Mouse (Mus musculus): ENCODE measurements around the gene Fbxl7.
"Not testable (repeated sequence)": the region's sequence is repeated elsewhere in the genome, so short reads cannot be mapped to it uniquely, and the experiment has no call there.

The Fbxl7 gene

DNA sequence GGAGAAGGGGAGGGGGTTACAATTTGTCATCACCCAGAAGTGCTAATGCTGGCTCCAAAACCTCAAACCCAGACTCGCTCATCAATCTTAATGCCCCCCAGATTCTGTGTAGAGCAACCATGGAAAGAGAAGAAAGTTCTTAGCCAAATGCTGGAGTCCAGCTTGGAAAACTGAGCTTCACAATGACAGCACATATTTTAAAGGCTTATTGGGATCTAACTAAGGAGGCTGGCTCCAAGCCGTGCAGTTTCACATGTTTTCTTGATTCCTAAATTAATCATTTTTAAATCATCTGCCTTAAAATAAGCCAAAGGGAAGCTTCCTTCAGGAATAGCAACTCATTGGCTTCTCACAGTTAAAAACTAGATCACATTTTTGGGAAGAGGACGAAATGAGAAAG, 82.5 kb downstream of the Fbxl7 start:
- DNase-seq (ENCODE audit: low read depth, low spot score): no peak

DNA sequence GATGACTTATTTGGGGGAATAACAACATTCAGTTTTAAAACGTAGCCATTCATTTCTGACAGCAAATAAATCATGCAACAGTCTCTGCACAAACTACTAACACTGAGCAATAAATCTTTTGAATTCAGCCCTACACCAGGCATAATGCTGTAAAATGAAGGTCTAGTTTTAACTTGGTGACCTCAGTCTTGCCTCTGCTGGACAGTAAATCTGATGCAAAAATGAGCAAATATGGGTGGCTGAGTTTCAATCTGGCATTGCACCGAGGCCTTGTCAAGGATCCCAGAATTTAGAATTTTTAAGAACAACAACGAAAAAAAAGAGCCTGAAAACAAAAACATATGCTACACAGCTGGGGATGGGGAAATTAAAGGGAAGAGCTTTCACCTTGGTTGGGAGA, 85.8 kb downstream of the Fbxl7 start:
- DNase-seq (ENCODE audit: low read depth, low spot score): no peak

DNA sequence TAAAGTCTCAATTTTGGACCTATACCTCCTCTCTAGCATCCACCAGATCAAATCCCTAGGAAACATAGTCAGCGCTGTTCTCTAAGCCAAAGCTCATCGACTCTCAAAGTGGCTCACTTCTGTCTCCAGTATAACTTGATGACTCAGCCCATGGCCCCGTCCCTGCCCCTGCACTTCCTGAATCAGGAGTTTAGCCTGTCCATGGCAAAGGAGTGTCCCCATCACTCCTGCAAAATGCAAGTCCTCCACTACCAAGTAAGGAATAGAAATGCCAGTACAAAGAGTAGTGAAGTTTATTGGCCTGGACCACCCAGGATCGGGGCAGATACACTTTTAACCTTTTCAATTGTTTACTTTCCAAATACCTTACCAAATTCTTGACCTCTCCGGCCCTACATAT, 91.3 kb downstream of the Fbxl7 start:
- DNase-seq (ENCODE audit: low read depth, low spot score): no peak

DNA sequence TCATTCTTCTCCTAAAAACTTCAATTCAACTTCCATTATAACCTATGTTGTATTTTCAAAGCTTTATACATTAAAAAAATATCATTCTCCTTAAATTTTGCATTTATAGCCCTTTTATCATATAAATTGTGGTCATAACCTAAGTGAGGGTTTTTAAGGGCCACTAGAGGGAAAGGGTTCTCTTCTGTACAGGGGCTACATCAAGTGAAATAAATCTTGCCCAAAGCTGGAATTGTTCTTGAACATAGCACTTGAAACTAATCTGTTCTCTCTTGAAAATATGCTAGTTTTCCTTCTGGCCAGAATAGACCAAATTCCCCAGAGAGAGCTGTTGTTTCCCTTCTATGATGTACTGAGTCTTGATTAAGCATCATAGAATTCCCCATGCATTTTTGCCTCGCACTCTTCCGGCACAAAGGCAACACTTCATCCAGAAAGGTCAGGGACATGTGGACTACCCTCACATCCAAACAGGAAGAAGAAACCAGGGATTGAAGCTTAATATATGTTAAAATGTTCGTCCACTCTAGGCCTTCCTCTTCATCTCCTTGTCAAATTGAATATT, 95.8 kb downstream of the Fbxl7 start:
- DNase-seq (ENCODE audit: low read depth, low spot score): no peak

DNA sequence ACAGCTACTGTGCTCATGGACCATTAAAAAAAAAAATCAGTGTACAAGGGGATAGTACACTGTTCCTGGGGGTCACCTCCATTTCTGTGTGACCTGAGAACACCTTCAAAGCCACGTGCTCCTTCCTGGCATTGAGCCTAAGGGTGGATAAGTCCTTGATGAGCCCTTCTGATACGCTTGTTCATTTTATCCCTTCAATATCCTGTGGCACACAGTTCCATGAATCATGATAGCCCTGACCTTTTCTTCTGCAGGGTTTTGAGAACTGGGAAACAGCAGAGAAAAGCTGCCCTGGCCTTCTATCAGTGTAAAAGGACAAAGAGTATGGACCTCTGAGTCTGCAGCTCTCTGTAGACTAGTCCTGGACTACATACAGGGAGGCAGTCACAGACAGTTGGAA, 99.4 kb downstream of the Fbxl7 start:
- no peak for DNase-seq (ENCODE audit: low read depth, low spot score)

DNA sequence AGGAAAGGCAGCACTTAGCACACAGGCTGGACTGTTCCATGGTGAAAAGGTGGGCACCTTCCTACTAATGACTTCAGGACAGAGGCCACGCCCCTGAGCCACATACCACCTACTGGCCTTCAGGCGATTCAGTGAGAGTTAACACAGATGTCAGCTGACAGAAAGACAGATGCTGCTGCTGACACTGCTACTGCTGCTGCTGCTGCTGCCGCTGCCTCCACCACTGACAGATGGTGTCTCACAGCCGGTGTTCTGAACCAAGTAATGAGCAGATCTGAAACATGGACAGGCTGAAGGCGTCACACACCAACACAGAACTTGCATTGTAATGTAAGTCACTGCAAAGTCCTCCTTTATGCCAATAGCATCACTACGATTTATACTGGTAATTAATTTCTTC, 99.9 kb downstream of the Fbxl7 start:
- DNase-seq (ENCODE audit: low read depth, low spot score): no peak

DNA sequence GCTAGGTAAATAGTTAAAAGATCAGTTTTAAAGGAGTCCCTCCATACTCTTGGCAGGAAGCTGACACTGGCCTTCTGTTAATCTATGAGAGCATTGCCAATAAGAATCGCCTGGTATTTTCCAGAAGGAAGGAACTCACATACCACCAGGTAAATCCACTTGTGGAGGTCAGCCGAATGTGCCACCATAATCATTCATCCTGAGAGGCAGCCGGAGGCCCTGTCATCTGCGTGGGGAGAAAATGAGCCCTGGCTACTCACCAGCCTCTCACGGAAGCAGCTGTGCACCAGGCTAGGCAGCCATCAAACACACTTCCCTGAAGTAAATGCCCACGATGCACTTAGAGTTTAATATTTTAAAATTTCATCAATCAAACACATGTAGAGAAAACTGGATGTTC, 108.2 kb downstream of the Fbxl7 start:
- DNase-seq (ENCODE audit: low read depth, low spot score): no peak

DNA sequence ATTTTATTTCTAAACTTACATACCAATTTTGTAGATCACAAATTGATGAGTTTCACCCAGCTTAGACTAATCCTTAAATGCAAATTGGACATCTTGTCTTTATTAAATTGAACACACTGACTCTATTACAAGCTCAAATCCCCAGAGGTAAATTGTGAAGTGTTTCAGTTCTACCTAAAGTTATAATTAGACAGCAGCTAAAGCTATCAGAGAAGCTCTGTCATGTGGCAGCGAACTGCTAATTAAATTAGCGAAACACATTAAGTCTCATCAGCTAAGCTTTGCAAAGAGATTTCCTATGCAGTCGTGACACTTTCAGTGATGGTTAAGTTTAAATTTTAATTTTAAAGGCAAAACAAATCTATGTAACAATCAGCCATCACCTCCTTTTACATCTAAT, 114.8 kb downstream of the Fbxl7 start:
- no peak for DNase-seq (ENCODE audit: low read depth, low spot score)

DNA sequence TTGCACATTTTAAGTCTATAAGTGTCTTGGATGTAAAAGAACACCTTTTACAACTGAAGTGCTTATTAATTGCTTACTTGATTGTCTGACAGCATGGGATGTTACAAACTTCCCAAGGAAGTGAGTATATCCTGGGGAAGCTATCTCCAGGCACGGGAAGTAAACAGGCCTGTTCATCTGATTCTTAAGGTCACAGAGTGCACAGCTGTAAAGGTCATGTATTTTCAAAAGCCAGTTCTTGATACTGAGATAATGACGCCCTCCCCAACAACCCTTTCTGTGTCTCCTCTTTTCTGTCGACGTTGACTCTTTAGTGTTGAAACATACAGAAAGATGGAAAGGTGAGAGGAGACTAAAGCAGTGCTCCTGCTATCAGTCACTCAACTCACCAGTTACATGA, 116.3 kb downstream of the Fbxl7 start:
- no peak for DNase-seq (ENCODE audit: low read depth, low spot score)

DNA sequence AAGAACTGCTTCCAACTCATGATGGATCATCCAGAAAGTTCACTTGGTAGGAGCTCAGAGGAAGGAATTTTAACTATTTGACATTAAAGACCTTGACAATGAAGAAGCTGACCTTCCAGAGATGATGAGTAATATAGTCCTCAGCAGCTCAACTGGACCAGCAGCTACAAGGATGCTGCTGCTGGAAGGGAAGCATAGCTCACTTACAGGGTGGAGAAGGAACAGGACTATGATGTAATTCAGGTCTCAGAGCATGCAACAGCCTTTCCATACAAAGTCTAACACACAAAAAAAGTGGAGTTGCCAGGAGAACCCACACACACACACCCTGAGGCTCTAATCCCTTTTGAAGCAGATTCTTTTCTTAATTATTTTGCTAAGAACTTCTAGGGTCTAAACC, 119.7 kb downstream of the Fbxl7 start:
- no peak for DNase-seq (ENCODE audit: low read depth, low spot score)

DNA sequence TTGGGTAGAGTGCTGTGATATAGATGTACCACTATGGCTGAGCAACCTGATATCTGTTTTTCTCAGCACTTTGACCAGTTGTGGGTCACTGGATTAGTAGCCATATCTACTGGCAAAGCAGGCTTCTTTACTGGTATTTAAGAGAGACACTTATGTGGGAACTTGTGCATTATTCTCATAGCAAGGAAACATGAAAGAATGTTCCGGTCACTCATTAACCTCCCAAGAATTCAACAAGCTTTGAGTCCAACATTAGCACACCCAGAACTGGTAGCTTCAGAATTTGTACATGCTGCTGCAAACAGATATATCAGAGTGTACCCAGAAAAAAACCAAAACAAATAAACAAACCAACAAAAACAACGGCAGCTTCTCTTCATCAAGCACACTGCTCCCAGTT, 120.5 kb downstream of the Fbxl7 start:
- DNase-seq (ENCODE audit: low read depth, low spot score): no peak

DNA sequence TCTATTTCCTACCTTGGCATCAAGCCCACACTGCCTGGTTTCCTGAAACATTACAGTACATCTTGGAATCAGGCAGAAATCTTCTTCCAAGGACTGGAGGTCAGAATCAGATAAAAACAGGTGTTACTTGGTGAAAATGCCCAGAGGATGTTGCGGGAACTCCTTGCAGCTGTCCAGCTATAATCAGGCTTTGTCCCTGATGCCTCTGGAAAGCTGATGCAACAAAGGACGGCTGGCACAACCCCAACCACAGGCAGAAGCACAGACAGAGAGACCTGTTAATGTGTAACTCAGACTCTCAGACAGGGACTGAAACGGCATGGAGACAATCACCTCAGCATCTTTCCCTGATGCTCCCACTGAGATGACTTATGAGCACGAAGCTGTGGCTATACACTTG, 133.7 kb downstream of the Fbxl7 start:
- no peak for DNase-seq (ENCODE audit: low read depth, low spot score)

DNA sequence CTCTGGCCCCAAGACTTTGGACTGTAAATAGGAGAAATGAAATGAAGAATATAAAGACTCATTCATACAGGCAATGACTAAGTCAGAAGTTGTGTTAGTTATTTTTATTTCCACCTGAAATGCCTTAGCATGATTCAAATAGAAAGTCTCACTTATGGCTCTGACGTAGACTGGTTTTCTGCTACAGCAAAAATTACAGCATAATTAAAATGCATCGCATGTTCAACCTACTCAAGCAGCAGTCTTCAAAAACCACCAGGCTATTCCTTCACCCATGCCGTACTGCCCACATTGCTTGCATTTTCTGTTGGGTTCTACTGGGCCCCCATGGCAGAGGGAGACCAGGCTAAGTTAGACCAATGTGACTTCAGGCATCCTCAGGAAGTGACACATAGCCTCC, 146.9 kb downstream of the Fbxl7 start:
- no peak for DNase-seq (ENCODE audit: low read depth, low spot score)

DNA sequence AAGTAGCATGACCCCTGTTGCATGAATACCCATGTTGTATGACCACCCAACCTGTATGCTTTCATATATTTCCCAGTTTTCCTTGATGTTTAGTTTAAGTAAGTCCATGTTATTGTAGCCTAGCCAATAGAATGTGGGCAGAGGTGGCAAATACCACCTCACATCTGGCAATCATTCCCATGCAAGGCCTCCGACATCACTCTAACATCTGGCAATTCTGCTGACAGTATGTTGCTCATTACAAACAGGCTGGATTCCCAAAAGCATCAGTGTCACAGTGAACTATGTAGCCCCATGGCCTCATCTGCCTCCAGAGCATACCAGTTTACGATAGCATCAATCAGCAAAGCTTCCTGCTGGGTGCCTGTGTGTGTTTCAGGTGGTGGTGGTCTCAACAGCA, 163.0 kb downstream of the Fbxl7 start:
- no peak for DNase-seq (ENCODE audit: low read depth, low spot score)

DNA sequence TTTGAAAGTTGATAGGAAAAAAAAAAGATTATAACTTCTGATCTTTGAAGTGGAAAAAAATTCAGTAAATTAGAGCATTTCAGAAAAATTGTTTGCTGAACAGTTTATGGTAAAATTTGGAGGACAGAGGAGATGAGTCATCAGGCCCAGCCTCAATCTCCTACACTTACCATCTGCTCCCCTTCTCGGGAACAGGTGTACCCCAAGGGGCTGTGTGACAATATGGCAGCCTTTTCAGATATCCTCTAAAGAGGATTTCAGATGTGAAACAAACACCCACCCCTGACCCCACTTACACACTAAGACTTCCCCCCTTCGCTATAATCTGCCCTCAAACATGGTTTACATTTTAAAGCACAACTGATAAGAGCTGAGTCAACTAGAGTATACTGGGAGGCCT, 164.6 kb downstream of the Fbxl7 start:
- DNase-seq (ENCODE audit: low read depth, low spot score): no peak

DNA sequence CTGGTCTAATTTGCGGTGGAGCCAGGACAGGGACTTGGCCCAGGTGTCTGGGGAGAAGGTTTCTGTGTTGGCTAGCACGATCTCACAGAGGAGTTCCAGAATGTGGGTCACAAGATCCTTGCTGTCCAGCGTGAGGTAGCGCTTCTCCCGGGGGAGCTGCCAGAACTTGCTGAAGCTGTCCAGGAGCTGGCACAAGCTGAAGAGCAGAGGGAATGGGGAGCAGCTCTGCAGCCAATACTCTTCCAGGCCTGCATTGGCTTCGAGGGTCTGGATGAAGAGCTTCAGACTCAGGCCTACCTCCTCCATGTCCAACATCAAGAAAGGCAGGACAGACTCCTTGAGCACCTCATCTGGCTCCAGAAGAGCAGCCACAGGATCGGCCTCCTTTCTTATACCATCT, 166.0 kb downstream of the Fbxl7 start:
- not testable (repeated sequence) for DNase-seq (ENCODE audit: low read depth, low spot score)

DNA sequence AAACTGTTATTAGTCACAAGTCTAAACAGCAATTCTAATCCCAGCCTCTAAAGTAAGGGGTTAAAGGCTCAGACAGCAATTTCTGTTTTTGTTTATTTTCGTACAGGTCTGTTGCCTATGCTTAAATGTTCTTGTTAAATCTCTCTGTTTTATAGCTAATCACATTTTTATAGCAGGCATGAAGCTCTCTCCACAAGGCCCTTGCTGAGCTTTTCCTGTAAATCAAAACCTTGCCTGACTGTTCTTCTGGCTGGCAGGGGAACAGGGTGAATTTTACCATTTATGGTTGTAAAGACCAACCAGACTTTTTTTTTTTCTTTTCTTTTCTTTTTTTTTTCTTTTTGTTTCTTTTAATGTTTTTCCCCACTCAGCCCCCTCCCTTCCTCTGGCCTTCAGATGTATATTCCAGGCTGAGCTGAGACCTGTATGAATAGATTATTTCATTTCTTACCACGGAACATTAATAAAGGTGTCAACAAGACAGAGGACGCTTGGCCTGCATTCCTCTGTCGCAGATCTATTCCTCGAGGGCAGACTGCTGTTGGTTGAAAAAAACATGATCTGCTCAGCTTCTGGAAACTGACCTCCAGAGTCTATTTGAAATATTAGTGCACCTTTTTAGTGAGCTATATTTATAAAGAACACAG, 176.9 kb downstream of the Fbxl7 start:
- no peak for DNase-seq (ENCODE audit: low read depth, low spot score)

DNA sequence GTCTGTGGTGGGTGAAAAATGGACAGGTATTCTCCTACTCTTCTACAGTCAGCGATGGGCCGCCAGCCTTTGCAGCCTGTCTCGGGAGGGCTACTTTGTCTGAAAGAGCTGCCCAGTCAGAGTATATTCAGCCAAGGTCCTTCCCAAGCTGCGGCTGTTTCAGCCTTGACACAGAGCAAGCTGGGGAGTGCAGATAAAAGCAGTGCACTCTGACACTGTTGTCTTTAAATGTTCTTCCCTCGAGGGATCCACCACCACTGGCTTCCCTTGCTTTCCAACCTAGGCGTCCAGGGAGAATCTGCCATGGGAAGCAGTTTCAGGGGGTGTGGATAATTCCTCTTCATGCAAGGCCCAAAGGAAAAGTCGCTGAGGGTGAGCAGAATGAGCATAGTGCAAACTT, 177.4 kb downstream of the Fbxl7 start:
- no peak for DNase-seq (ENCODE audit: low read depth, low spot score)

DNA sequence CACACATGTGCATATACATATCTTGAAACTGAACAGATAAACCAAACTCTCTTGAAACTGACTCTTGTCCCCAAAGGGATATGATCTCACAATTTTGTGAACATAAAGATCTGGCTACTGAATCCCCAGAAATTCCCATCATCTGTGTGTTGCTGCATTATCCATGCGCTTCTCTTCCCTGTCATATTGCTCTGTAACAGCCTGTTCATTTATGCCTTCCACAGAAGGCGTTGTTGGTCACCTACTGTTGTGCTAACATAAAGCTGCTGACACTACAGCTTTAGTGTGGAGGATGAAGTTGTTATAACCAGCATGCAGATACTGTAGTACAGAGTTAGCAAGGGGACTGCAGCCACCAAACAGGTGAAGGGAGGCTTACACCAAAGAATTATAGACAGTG, 179.2 kb downstream of the Fbxl7 start:
- DNase-seq (ENCODE audit: low read depth, low spot score): no peak

DNA sequence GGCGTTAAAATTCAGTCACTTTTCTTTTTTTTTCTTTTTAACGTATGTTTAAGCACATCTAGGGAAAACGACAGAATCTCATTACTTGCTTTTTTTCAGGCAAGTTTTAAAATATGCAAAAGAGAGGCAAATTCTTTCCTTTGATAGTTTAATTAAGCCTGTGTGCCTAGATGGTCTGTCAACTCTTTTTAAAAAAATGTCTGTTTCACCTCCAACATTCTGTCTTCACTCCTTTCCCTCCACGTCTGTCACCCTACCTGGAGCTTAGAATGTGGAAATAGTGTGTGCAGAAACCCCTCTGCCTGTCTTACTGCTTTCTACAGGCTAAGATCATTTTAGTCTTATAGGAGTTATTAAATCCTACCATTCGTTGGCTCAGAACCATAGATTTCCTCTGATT, 179.7 kb downstream of the Fbxl7 start:
- no peak for DNase-seq (ENCODE audit: low read depth, low spot score)

DNA sequence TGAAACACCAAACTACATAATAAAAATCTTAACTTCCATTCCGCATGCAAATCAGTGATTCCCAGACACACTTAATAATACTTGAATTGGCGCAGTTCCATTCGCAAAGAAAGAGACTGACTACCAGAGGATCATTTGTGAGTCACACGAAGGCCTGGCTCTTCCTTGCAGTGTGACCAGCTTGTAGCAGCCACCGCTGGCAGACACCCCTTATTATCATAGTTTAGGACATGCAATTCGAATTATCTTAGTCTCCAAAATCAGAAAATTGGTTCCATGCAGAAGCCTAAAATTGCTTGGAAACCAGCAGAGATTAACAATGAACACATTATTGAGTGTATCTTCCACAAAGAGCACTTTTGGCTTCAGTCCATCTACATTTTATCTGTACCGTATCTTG, 183.1 kb downstream of the Fbxl7 start:
- DNase-seq (ENCODE audit: low read depth, low spot score): no peak

DNA sequence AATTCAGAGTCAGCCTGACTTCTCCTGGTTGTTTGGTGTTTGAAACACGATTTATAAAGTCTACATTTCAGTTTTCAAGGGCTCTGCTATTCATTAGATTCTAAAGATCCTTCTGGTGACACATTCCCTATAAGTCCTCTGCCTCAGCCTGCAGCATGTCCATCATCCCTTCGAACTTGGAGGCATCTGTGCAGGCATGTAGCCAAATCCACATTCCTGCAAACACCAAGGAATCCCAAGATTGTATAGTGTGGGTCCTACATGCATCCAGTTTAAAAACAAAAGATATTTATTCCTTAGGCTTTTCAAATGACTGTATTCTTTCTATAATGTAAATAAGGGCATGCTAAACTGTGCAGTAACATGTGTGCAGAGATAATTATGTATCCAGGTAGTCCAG, 190.4 kb downstream of the Fbxl7 start:
- DNase-seq (ENCODE audit: low read depth, low spot score): no peak

DNA sequence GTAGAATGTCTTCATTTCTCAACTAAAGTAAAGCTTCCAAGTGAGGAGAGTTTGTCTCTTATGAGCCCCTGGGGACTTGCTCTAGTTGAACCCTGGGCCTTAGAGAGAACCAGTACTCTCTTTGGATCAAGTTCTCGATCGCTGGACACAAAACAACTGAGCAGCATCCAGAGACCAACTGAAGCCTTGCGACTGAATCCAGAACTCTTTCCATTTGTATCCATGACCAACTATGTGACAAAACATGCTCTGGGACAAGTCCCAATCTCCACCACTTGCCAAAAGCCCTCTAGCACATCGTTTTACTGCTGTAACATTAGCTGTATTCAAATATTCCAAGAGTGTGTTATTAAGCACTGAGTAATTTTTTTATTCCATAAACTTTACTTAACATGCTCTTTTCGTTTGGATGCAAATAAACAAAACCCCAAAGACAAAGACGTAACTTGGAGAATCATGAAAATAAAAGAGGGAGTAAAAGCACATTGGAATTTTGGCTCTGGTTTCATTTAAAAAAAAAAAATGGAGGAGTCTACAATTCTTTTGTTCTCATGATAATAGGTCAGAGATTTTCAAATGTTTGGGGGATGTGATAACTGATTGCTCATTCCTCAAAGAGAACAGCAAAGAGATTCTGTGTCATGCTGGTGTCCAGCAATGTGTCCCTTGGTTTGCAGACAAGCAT, 192.1 kb downstream of the Fbxl7 start:
- no peak for DNase-seq (ENCODE audit: low read depth, low spot score)

All from ES-CJ7 (cell line).